Mouse (Mus musculus) ES-Bruce4 (cell line): ENCODE measurements around the gene Hmcn2.

Experiments
- CTCF ChIP-seq: IDR thresholded peaks from one replicate; pipeline ENCODE4 v1.8.1; 2011; ENCODE audit warnings: low read depth, low read length
- EP300 ChIP-seq: IDR thresholded peaks from 2 replicates; pipeline ENCODE4 v1.6.1; 2011; ENCODE audit warnings: low read depth, low read length; ENCODE audit not compliant: insufficient read depth

DNA sequence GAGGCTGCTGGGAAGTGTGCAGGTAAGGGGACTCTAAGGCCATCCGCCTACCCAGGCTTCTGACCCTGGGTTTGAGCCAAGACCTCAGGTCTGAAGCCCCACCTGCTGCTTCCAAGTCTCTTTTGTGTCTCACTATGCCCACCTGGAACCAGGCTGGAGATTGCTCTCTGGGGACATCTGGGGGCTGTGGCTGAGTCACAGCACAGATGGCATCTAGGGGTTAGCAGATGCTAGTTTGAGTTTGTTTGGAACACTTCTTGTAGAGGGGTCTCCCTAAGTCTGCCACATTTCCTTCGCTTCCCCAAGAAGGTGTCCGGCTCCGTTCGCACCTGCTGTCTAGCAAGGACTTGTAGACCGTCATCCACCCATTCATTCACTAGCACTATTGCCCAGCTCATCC, 45.0 kb upstream of the Hmcn2 start:
- TF ChIP-seq EP300 (no peak), CTCF (no peak)
